Mouse (Mus musculus): ENCODE results near the gene Mapk3. TPM values are rescaled to one million over a fixed set of nuclear protein-coding genes. Genes with fewer than 3 reads are reported as not detected.

Gene Mapk3
- total and polyA plus RNA-seq, 3 experiments, result 22.4 to 48.5 (median 25.3) TPM

DNA sequence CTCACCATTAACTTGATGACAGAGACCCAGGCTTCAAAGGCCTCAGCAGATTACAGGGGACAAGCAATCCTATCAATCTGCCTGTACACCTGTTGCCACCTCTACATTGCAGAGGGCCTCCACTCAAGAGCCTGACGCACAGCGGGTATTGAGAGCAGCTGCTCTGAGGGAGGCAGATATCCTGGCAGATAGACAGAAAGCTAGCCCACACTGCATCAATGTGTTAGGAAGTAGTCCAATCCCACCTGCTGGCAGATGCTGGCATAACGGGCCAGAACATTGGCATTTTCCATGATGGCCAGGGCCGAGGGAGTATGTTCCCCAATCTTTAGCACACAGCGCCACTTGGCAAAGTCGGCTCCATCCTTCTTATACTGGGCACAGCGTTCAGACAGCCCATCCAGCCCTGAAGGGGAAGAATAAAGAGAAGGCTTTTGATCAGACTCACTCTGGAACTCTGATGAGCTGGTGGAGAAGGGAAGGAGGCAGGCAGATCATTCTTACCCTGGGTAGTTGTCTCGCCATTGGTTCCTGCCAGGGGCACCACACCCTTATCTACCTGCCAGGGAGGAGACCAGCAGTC is 37.0 kb downstream of the Mapk3 start:
- peak overlapping the region in 2 of 3 experiments; percentile 80 to 95 for H3K4me3 ChIP-seq (replicated peaks in 1 of 3; ENCODE audit: low read depth in 2 of 3, low read length in 2 of 3, poor library complexity in 1 of 3)
- no peaks in the 10 kb centered on the region for H3K27me3 ChIP-seq (replicated peaks)
- DNase-seq (ENCODE audit: extremely low read depth), result no peak
- in situ Hi-C loops (cut with MboI; ENCODE audit: low pct_ligation_motif_present, low pct_unique_long_range_greater_than_20kb, low sequenced_read_pairs) (no loop called here), dilution Hi-C loops (cut with MboI; ENCODE audit: extremely low pct_ligation_motif_present, extremely low pct_unique_long_range_greater_than_20kb, low sequenced_read_pairs) (no loop called here)
- H3K36me3 ChIP-seq (replicated peaks in 1 of 2; ENCODE audit: control insufficient read depth in 1 of 2, insufficient read depth in 1 of 2, low read length in 1 of 2), result peaks cover 30 to 45% of the 10 kb centered on the region in 2 experiments
- H3K9me3 ChIP-seq (replicated peaks; ENCODE audit: low read length), result no peaks in the 10 kb centered on the region
- peak overlapping the region; percentile 96; the same call in 1 of the 2 replicates for H3K9ac ChIP-seq (ENCODE audit: insufficient read depth, low read depth)
- peaks cover 32% of the 10 kb centered on the region for H3K79me2 ChIP-seq (replicated peaks; ENCODE audit: control insufficient read depth, extremely low read depth, insufficient read depth, poor library complexity, severe bottlenecking)
- TF ChIP-seq EP300 (IDR thresholded peaks at IDR 0.05; ENCODE audit: low read length) (no peak), MAFK (IDR thresholded peaks at IDR 0.05; ENCODE audit: insufficient replicate concordance, low read length) (no peak), JUN (IDR thresholded peaks at IDR 0.05; ENCODE audit: insufficient read depth, low read depth, low read length) (no peak), IRF4 (IDR thresholded peaks at IDR 0.05; ENCODE audit: low read depth, low read length) (no peak), RAD21 (IDR thresholded peaks at IDR 0.05; ENCODE audit: low read depth, low read length) (peak; percentile 6), CTCF (conservative IDR thresholded peaks at IDR 0.05 in 1 of 2, IDR thresholded peaks at IDR 0.05 in 1 of 2; ENCODE audit: low read depth in 2 of 2, low read length in 2 of 2) (peak; percentile 4 to 29; a peak in 1 of 4 replicates), UBTF (IDR thresholded peaks at IDR 0.05; ENCODE audit: low read depth, low read length) (no peak), MYC (IDR thresholded peaks at IDR 0.05; ENCODE audit: low read depth, low read length) (no peak), CHD1 (IDR thresholded peaks at IDR 0.05; ENCODE audit: low read depth, low read length) (no peak), ZNF384 (IDR thresholded peaks at IDR 0.05; ENCODE audit: low read depth, low read length) (no peak)
- H3K4me1 ChIP-seq (ENCODE audit: control insufficient read depth in 1 of 2, insufficient read depth in 2 of 2), result peaks cover 6 to 55% of the 10 kb centered on the region in 2 experiments; a peak in 3 of 4 replicates
- no peak overlapping the region for H3K27ac ChIP-seq (ENCODE audit: insufficient read depth, low read depth)
- peak overlapping the region; percentile 71; the same call in 1 of the 2 replicates for H3K4me2 ChIP-seq (ENCODE audit: insufficient read depth, low read depth, poor library complexity, severe bottlenecking)

DNA sequence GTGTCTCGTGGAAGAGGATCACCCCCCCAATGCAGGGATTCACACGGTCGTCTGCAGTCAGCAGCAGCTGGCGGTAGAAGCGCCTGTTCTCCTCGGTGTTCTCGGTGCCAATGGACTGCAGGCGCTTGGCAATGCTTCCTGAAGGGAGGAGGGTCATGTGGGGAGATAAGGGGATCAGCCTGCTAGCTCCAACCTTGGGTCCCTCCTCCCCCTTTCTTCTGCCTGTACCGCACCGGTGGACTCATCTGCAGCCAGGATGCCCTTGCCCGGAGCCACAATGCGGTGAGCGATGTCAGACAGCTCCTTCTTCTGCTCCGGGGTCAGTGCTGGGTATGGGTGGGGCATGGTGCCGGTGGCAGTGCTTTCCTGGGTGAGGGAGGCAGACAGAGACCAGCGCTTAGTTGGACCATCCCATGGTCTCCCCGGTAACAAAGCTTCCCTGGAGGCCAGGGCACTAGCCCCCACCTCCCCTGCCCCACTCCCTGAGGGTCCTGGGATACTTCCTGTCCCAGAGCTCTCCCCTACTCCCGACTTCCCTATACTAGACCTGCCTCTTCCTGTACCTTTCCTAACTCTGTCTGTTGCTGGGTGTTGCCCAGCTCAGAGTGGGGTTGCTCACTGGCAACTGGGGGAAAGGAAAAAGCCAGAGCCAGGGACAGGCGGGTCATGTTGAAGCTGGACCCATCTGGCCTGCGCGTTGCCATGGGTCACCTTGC is 38.2 kb downstream of the Mapk3 start, which contains the start of gene Fam57b:
Fam57b (plus strand) TSS at position 258 of the 716 bp plus-strand sequence.
- H3K4me1 ChIP-seq (ENCODE audit: control insufficient read depth in 1 of 2, insufficient read depth in 2 of 2), result peaks cover 6 to 55% of the 10 kb centered on the region in 2 experiments; a peak in 3 of 4 replicates
- peaks cover 30 to 48% of the 10 kb centered on the region in 2 experiments for H3K36me3 ChIP-seq (replicated peaks in 1 of 2; ENCODE audit: control insufficient read depth in 1 of 2, insufficient read depth in 1 of 2, low read length in 1 of 2)

More for the DNA sequence above, 38.2 kb downstream of the Mapk3 start, which contains the start of gene Fam57b:
- Histone ChIP-seq H3K27me3 (replicated peaks) (no peaks in the 10 kb centered on the region), H3K79me2 (replicated peaks; ENCODE audit: control insufficient read depth, extremely low read depth, insufficient read depth, poor library complexity, severe bottlenecking) (peaks cover 26% of the 10 kb centered on the region), H3K4me2 (ENCODE audit: insufficient read depth, low read depth, poor library complexity, severe bottlenecking) (peak within 1 kb of the TSS; percentile 71), H3K9me3 (replicated peaks; ENCODE audit: low read length) (no peaks in the 10 kb centered on the region), H3K27ac (ENCODE audit: insufficient read depth, low read depth) (peak within 1 kb of the TSS; percentile 99), H3K9ac (ENCODE audit: insufficient read depth, low read depth) (peak within 1 kb of the TSS; percentile 96), H3K4me3 (replicated peaks in 1 of 3; ENCODE audit: low read depth in 2 of 3, low read length in 2 of 3, poor library complexity in 1 of 3) (peak within 1 kb of the TSS; percentile 80 to 100 (median 95))
- dilution Hi-C loops (cut with MboI; ENCODE audit: extremely low pct_ligation_motif_present, extremely low pct_unique_long_range_greater_than_20kb, low sequenced_read_pairs), result no loop called here
- no peak for TF ChIP-seq NELFE (IDR thresholded peaks at IDR 0.05; ENCODE audit: low read depth, low read length)
- no peak for TF ChIP-seq MEF2A (IDR thresholded peaks at IDR 0.05; ENCODE audit: borderline replicate concordance, low read depth, low read length)
- no peak for TF ChIP-seq POLR2A (IDR thresholded peaks at IDR 0.05; ENCODE audit: low read depth, low read length)
- no peak for TF ChIP-seq SMC3 (IDR thresholded peaks at IDR 0.05; ENCODE audit: low read depth, low read length)
- no peak for TF ChIP-seq CHD1 (IDR thresholded peaks at IDR 0.05; ENCODE audit: low read depth, low read length)
- TF ChIP-seq CHD2 (IDR thresholded peaks at IDR 0.05; ENCODE audit: low read length), result no peak
- TF ChIP-seq UBTF (IDR thresholded peaks at IDR 0.05; ENCODE audit: low read depth, low read length), result no peak
- no peak for DNase-seq (ENCODE audit: extremely low read depth)
- in situ Hi-C loops (cut with MboI; ENCODE audit: low pct_ligation_motif_present, low pct_unique_long_range_greater_than_20kb, low sequenced_read_pairs), result no loop called here
